Mouse (Mus musculus): Measurements from ENCODE around the gene Ecsit. TPM values are rescaled to one million over a fixed set of nuclear protein-coding genes. Genes with fewer than 3 reads are reported as not detected.

Gene Ecsit
- polyA plus RNA-seq, 1 experiment from 2014 or later: 22.2 TPM

- Histone ChIP-seq H3K4me1 (ENCODE audit: control insufficient read depth, low read depth, low read length) (peaks cover 28% of the 10 kb centered on the region), H3K27ac (ENCODE audit: low read length) (no peak overlapping the region), H3K9ac (ENCODE audit: low read depth, low read length) (no peak overlapping the region), H3K9me3 (replicated peaks; ENCODE audit: control insufficient read depth, low read length) (no peaks in the 10 kb centered on the region), H3K4me2 (ENCODE audit: low read depth, low read length) (peak overlapping the region; percentile 56), H3K4me3 (ENCODE audit: low read depth, low read length) (peak overlapping the region; percentile 33), H3K36me3 (ENCODE audit: control insufficient read depth, insufficient read depth) (no peaks in the 10 kb centered on the region), H3K27me3 (ENCODE audit: control insufficient read depth, insufficient read depth, low read depth, low read length) (peaks cover 62% of the 10 kb centered on the region)
- ATAC-seq (ENCODE audit: low read depth): peak; percentile 62
- WGBS (ENCODE audit: insufficient replicate concordance): under 1% methylated on average over 40 of the region's 43 CpGs
Measured at GRCm38 (mm10) chr9:22050351-22050889, 34.8 kb downstream of the Ecsit start.

GRCm38 (mm10) chr9:22049721-22050270 is 35.4 kb downstream of the Ecsit start:
- Histone ChIP-seq H3K9ac (ENCODE audit: low read depth, low read length) (no peak overlapping the region), H3K4me1 (ENCODE audit: control insufficient read depth, low read depth, low read length) (peaks cover 23% of the 10 kb centered on the region), H3K9me3 (replicated peaks; ENCODE audit: control insufficient read depth, low read length) (no peaks in the 10 kb centered on the region), H3K27me3 (ENCODE audit: control insufficient read depth, insufficient read depth, low read depth, low read length) (peaks cover 62% of the 10 kb centered on the region), H3K4me2 (ENCODE audit: low read depth, low read length) (no peak overlapping the region), H3K27ac (ENCODE audit: low read length) (no peak overlapping the region), H3K4me3 (ENCODE audit: low read depth, low read length) (no peak overlapping the region), H3K36me3 (ENCODE audit: control insufficient read depth, insufficient read depth) (no peaks in the 10 kb centered on the region)
- no peak for ATAC-seq (ENCODE audit: low read depth)
- 46% methylated on average over 4 of the region's 4 CpGs for WGBS (ENCODE audit: insufficient replicate concordance)

DNA sequence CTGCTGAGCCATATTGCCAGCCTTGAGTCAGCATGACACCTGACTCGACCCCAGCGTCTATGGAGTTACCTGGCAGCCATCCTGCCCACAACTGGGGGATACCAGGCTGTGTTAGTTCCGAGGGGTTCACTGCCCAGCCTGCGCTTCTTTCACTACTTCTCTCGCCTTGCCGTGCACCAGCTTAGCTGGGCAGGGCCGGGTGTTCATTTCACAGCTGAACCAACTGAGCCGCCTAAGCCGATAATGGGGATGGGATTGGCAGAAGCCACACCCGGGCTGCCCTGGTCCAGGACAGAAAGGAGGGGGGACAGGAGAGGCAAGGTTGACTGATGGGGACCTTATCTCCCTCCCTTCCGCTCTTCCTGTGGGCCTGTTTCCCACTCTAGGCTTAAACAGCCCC is 35.9 kb downstream of the Ecsit start:
- no peak overlapping the region for H3K4me3 ChIP-seq (ENCODE audit: low read depth, low read length)
- H3K36me3 ChIP-seq (ENCODE audit: control insufficient read depth, insufficient read depth): no peaks in the 10 kb centered on the region
- no peak overlapping the region for H3K27ac ChIP-seq (ENCODE audit: low read length)
- H3K9ac ChIP-seq (ENCODE audit: low read depth, low read length): no peak overlapping the region
- peaks cover 58% of the 10 kb centered on the region for H3K27me3 ChIP-seq (ENCODE audit: control insufficient read depth, insufficient read depth, low read depth, low read length)
- WGBS (ENCODE audit: insufficient replicate concordance): 54% methylated on average over 11 of the region's 11 CpGs
- peaks cover 18% of the 10 kb centered on the region for H3K4me1 ChIP-seq (ENCODE audit: control insufficient read depth, low read depth, low read length)
- H3K4me2 ChIP-seq (ENCODE audit: low read depth, low read length): no peak overlapping the region
- no peak for ATAC-seq (ENCODE audit: low read depth)
- H3K9me3 ChIP-seq (replicated peaks; ENCODE audit: control insufficient read depth, low read length): no peaks in the 10 kb centered on the region

- 39% methylated on average over 9 of the region's 9 CpGs for WGBS (ENCODE audit: insufficient replicate concordance)
- H3K27ac ChIP-seq (ENCODE audit: low read length): no peak overlapping the region
- H3K36me3 ChIP-seq (ENCODE audit: control insufficient read depth, insufficient read depth): no peaks in the 10 kb centered on the region
- no peak for ATAC-seq (ENCODE audit: low read depth)
- peaks cover 39% of the 10 kb centered on the region for H3K27me3 ChIP-seq (ENCODE audit: control insufficient read depth, insufficient read depth, low read depth, low read length)
- H3K4me1 ChIP-seq (ENCODE audit: control insufficient read depth, low read depth, low read length): peaks cover 18% of the 10 kb centered on the region
- no peak overlapping the region for H3K4me2 ChIP-seq (ENCODE audit: low read depth, low read length)
- no peaks in the 10 kb centered on the region for H3K9me3 ChIP-seq (replicated peaks; ENCODE audit: control insufficient read depth, low read length)
- no peak overlapping the region for H3K9ac ChIP-seq (ENCODE audit: low read depth, low read length)
- no peak overlapping the region for H3K4me3 ChIP-seq (ENCODE audit: low read depth, low read length)
Measured at GRCm38 (mm10) chr9:22047329-22047728, 37.9 kb downstream of the Ecsit start.

DNA sequence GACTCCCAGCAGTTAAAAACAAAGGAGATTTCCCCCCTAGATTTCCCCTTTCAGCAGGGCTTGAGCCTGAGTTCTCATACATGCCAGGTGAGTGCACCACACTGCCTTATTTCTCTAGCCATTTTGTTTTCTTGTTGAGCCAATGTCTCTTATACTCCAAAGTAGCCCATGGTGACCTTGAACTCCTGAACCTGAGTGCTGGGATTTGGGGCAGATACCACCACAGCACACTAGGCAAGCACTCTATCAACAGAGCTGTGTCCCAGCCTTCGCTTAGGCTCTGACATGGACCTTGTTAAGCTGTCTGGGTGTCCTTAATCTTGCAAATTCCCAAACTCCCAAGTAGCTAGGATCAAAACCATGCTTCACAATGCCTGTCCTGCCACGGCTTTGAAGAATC is 43.4 kb downstream of the Ecsit start:
- 50% methylated on average over 2 of the region's 2 CpGs for WGBS (ENCODE audit: insufficient replicate concordance)
- Histone ChIP-seq H3K9me3 (replicated peaks; ENCODE audit: control insufficient read depth, low read length) (no peaks in the 10 kb centered on the region), H3K36me3 (ENCODE audit: control insufficient read depth, insufficient read depth) (no peaks in the 10 kb centered on the region), H3K9ac (ENCODE audit: low read depth, low read length) (no peak overlapping the region), H3K27me3 (ENCODE audit: control insufficient read depth, insufficient read depth, low read depth, low read length) (no peaks in the 10 kb centered on the region), H3K27ac (ENCODE audit: low read length) (no peak overlapping the region), H3K4me3 (ENCODE audit: low read depth, low read length) (no peak overlapping the region), H3K4me2 (ENCODE audit: low read depth, low read length) (no peak overlapping the region), H3K4me1 (ENCODE audit: control insufficient read depth, low read depth, low read length) (no peaks in the 10 kb centered on the region)
- ATAC-seq (ENCODE audit: low read depth): no peak

GRCm38 (mm10) chr9:22037826-22038225 is 47.4 kb downstream of the Ecsit start:
- WGBS (ENCODE audit: insufficient replicate concordance): 69% methylated on average over 10 of the region's 10 CpGs
- Histone ChIP-seq H3K4me2 (ENCODE audit: low read depth, low read length) (no peak overlapping the region), H3K27me3 (ENCODE audit: control insufficient read depth, insufficient read depth, low read depth, low read length) (no peaks in the 10 kb centered on the region), H3K9ac (ENCODE audit: low read depth, low read length) (no peak overlapping the region), H3K4me3 (ENCODE audit: low read depth, low read length) (no peak overlapping the region), H3K9me3 (replicated peaks; ENCODE audit: control insufficient read depth, low read length) (no peaks in the 10 kb centered on the region), H3K4me1 (ENCODE audit: control insufficient read depth, low read depth, low read length) (no peaks in the 10 kb centered on the region), H3K36me3 (ENCODE audit: control insufficient read depth, insufficient read depth) (no peaks in the 10 kb centered on the region), H3K27ac (ENCODE audit: low read length) (no peak overlapping the region)
- no peak for ATAC-seq (ENCODE audit: low read depth)

DNA sequence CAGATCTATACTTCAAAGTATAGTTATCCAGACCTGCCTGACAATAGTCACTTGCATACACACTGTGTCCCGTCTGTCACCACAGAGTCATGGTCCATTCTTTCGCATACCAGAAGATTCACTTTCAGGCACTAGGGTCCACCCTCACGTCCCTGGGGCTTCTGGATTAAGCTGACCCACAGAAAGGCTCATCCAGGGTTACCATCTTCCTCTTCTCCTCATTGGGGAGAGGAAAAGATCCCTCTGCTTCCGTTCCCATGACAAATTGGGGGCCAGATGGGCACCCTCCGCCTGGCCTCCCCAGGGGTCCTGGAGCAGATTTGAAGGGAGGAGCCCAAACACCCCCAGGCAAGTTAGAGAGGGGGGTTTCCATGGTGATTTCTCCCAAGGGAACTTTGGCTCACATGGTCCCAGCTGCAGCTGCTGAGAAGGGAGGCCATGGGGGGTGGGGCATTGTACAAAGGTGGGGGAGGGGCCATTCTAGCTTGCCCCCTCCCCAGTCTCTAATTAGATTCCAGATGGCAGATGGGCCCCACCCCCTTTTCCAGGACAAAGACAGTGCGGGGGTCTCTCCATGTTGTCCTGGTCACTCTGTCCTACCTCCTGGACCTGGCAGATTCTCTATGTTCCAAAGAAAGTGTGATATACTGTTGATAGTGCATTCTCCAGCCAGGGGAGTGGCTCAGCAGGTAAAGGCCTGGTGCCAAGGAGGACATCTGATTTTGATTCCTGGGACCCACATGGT is 49.8 kb downstream of the Ecsit start:
- Histone ChIP-seq H3K27ac (ENCODE audit: low read length) (no peak overlapping the region), H3K9me3 (replicated peaks; ENCODE audit: control insufficient read depth, low read length) (no peaks in the 10 kb centered on the region), H3K9ac (ENCODE audit: low read depth, low read length) (no peak overlapping the region), H3K36me3 (ENCODE audit: control insufficient read depth, insufficient read depth) (no peaks in the 10 kb centered on the region), H3K27me3 (ENCODE audit: control insufficient read depth, insufficient read depth, low read depth, low read length) (no peaks in the 10 kb centered on the region), H3K4me2 (ENCODE audit: low read depth, low read length) (no peak overlapping the region), H3K4me3 (ENCODE audit: low read depth, low read length) (no peak overlapping the region), H3K4me1 (ENCODE audit: control insufficient read depth, low read depth, low read length) (no peaks in the 10 kb centered on the region)
- no peak for ATAC-seq (ENCODE audit: low read depth)
- WGBS (ENCODE audit: insufficient replicate concordance): 53% methylated on average over 6 of the region's 6 CpGs

DNA sequence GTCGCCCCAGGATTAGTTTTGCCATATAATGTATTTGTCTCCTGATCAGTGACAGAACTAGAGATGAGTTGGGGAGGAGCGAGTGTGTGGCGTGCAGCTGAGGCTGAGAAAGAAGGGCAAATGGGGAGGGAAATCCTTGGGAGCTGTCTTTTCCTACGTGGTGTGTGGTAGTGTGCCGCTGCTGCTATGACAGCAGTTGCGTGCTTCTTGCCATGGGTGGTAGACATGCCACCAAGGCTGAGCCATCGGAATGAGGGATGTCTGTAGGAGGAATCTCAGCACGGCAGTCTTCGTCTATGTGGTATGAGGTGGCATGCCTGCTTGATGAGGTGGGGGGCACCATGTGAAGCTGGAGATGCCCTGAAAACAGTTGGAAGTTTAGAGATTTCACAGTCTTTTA is 54.9 kb downstream of the Ecsit start:
- WGBS (ENCODE audit: insufficient replicate concordance): 72% methylated on average over 9 of the region's 9 CpGs
- Histone ChIP-seq H3K4me2 (ENCODE audit: low read depth, low read length) (no peak overlapping the region), H3K4me1 (ENCODE audit: control insufficient read depth, low read depth, low read length) (no peaks in the 10 kb centered on the region), H3K27me3 (ENCODE audit: control insufficient read depth, insufficient read depth, low read depth, low read length) (no peaks in the 10 kb centered on the region), H3K36me3 (ENCODE audit: control insufficient read depth, insufficient read depth) (no peaks in the 10 kb centered on the region), H3K4me3 (ENCODE audit: low read depth, low read length) (no peak overlapping the region), H3K9me3 (replicated peaks; ENCODE audit: control insufficient read depth, low read length) (no peaks in the 10 kb centered on the region), H3K9ac (ENCODE audit: low read depth, low read length) (no peak overlapping the region), H3K27ac (ENCODE audit: low read length) (no peak overlapping the region)
- no peak for ATAC-seq (ENCODE audit: low read depth)

GRCm38 (mm10) chr9:22028467-22028866 is 56.8 kb downstream of the Ecsit start:
- H3K27ac ChIP-seq (ENCODE audit: low read length): no peak overlapping the region
- H3K9me3 ChIP-seq (replicated peaks; ENCODE audit: control insufficient read depth, low read length): no peaks in the 10 kb centered on the region
- no peak overlapping the region for H3K4me2 ChIP-seq (ENCODE audit: low read depth, low read length)
- H3K4me1 ChIP-seq (ENCODE audit: control insufficient read depth, low read depth, low read length): no peaks in the 10 kb centered on the region
- H3K9ac ChIP-seq (ENCODE audit: low read depth, low read length): no peak overlapping the region
- no peak overlapping the region for H3K4me3 ChIP-seq (ENCODE audit: low read depth, low read length)
- ATAC-seq (ENCODE audit: low read depth): no peak
- no peaks in the 10 kb centered on the region for H3K36me3 ChIP-seq (ENCODE audit: control insufficient read depth, insufficient read depth)
- H3K27me3 ChIP-seq (ENCODE audit: control insufficient read depth, insufficient read depth, low read depth, low read length): no peaks in the 10 kb centered on the region
- WGBS (ENCODE audit: insufficient replicate concordance): 31% methylated on average over 7 of the region's 7 CpGs

All from liver, embryonic 16.5 days (tissue).